Mouse (Mus musculus): Measurements from ENCODE around the gene Olfr402.

DNA sequence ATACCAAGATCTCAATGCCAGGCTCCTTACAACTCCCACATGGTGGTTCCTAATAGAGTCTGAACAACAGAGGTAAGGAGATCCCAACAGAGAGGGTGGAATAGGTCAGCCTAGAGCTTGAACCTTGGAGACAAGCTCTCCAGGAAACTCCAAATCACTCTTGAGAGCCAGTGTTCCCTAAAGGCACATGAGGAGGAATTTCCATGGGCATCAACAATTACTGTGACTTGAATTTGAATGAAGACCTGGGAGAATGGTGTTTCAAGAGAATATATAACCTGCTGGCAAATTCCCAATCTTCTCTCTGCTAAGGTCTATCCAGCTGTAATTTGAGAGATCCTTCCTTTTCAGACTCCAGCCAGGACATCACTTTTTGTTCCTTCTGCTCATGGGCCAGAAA, 32.6 kb downstream of the Olfr402 start, which contains the start of gene Olfr403:
- no peak for TF ChIP-seq USF1 (IDR thresholded peaks at IDR 0.05; ENCODE audit: low read depth)
- no peak for TF ChIP-seq POLR2A (IDR thresholded peaks at IDR 0.05; ENCODE audit: insufficient read length, low read depth)
- no peak for TF ChIP-seq TCF12 (IDR thresholded peaks at IDR 0.05; ENCODE audit: insufficient read depth, poor library complexity, severe bottlenecking)
- TF ChIP-seq POLR2AphosphoS2 (IDR thresholded peaks at IDR 0.05; ENCODE audit: insufficient read length, low read depth), result no peak
- TF ChIP-seq CEBPB (IDR thresholded peaks at IDR 0.05; ENCODE audit: insufficient read depth, poor library complexity, severe bottlenecking), result no peak
- TF ChIP-seq E2F4 (IDR thresholded peaks at IDR 0.05; ENCODE audit: insufficient read depth), result no peak
- no peak for TF ChIP-seq MAX (IDR thresholded peaks at IDR 0.05; ENCODE audit: low read depth)
- TF ChIP-seq TCF3 (IDR thresholded peaks at IDR 0.05; ENCODE audit: insufficient read length, low read depth), result no peak
- TF ChIP-seq MYOD1 (IDR thresholded peaks at IDR 0.05; ENCODE audit: control insufficient read depth in 1 of 3, insufficient read length in 2 of 3, low read depth in 2 of 3), result no peak
- no peak for TF ChIP-seq MYOG (IDR thresholded peaks at IDR 0.05; ENCODE audit: control insufficient read depth in 1 of 3, insufficient read depth in 1 of 3, insufficient read length in 2 of 3, low read depth in 2 of 3)
- TF ChIP-seq REST (IDR thresholded peaks at IDR 0.05; ENCODE audit: insufficient read depth, insufficient read length), result no peak
- no peak for TF ChIP-seq SRF (IDR thresholded peaks at IDR 0.05; ENCODE audit: control insufficient read depth, insufficient read length, low read depth)

Measured in myocyte (in vitro differentiated cells).